Mouse (Mus musculus): ENCODE measurements around the gene Gpr132. TPM values are rescaled to one million over a fixed set of nuclear protein-coding genes. Genes with fewer than 3 reads are reported as not detected.

Gpr132 gene
- polyA plus RNA-seq, 1 experiment from 2014 or later: not detected

DNA sequence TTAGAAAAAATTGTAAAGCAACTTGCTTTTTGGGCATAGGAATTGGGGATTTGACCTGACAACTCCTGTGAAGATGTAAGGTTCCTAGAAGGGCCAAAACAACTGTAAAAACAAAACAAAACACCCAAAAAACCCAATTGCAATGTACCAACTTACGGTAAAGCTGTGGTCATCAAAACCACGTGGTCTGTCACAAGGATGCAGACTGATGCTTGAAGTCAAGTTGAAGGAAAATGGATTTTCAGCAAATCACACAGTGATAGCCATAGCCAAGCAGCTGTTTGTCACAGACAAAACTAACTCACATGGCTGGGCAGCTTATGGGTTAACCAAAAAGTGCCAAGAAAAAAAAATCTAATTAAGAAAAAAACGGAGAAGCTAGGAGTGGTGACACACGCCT lies 30.9 kb upstream of the Gpr132 start:
- Histone ChIP-seq H3K9me3 (no peaks in the 10 kb centered on the region), H3K4me1 (replicated peaks) (peaks cover 14% of the 10 kb centered on the region), H3K36me3 (no peaks in the 10 kb centered on the region), H3K9ac (replicated peaks) (no peak overlapping the region), H3K27me3 (no peaks in the 10 kb centered on the region), H3K4me2 (replicated peaks) (no peak overlapping the region), H3K27ac (no peak overlapping the region), H3K4me3 (replicated peaks) (no peak overlapping the region)
- ATAC-seq: no peak
- 65% methylated on average over 4 of the region's 4 CpGs for WGBS

GRCm38 (mm10) chr12:112898351-112898750 lies 30.3 kb upstream of the Gpr132 start:
- no peak for ATAC-seq
- H3K4me2 ChIP-seq (replicated peaks): no peak overlapping the region
- no peaks in the 10 kb centered on the region for H3K9me3 ChIP-seq
- H3K27me3 ChIP-seq: no peaks in the 10 kb centered on the region
- H3K27ac ChIP-seq: no peak overlapping the region
- H3K9ac ChIP-seq (replicated peaks): no peak overlapping the region
- no peak overlapping the region for H3K4me3 ChIP-seq (replicated peaks)
- H3K4me1 ChIP-seq (replicated peaks): peaks cover 14% of the 10 kb centered on the region
- 72% methylated on average over 12 of the region's 12 CpGs for WGBS
- no peaks in the 10 kb centered on the region for H3K36me3 ChIP-seq

DNA sequence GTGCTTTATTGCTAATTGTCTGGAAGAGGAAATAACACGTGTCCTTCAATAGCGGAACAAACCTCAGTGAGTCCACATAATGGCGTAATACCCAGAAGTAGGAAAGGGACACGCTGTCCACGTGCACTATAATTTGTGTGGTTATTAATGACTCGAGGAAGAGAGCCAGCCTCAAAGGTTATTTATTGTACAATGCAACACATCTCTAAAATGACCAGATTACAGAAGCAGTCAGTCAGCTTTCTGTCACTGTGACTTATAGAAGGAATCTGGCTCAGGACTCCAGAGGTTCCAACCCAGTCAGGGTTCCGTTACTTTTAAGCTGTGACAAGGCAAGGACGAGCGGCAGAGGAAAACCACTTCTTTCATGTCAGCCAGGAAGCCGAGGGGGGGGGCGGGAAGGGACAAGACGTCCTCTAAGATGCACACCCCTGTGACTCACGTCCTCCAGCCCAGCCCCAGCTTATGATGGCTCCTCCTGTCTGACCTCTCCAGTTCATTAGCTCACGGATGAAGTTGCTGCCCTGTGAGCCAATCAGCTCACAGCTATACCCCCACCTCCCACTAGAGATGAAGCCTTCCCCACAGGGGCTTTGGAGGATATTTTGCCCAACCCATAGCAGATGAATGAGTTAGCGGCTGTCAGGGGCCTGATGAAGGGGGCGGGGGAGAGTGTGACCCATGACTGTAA lies 29.6 kb upstream of the Gpr132 start:
- no peaks in the 10 kb centered on the region for H3K36me3 ChIP-seq
- H3K4me2 ChIP-seq (replicated peaks): peak overlapping the region; percentile 34
- 42% methylated on average over 16 of the region's 16 CpGs for WGBS
- ATAC-seq: peak; percentile 71
- no peaks in the 10 kb centered on the region for H3K27me3 ChIP-seq
- no peak overlapping the region for H3K4me3 ChIP-seq (replicated peaks)
- H3K9me3 ChIP-seq: no peaks in the 10 kb centered on the region
- H3K4me1 ChIP-seq (replicated peaks): peaks cover 14% of the 10 kb centered on the region
- no peak overlapping the region for H3K27ac ChIP-seq
- peak overlapping the region; percentile 25; the same call in 1 of the 2 replicates for H3K9ac ChIP-seq (replicated peaks)

DNA sequence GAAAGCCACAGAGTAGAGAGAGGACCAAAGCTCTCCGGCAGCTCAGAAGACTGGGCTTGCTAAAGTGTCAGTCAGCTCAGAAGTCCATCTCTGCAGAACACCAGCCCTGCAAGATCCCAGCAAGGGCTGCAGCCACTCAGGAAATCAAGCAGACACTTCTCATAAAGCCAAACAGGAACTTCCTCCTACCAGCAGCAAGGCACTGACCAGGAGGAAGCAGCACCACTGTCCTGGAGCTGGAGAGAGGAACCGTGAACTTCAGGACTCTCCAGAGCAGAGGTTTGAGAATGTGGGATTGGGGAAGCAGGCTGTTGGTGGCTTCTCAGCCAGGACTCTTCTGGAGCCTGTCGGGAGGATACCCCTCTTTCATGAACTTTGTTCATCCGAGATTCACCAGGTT lies 26.9 kb upstream of the Gpr132 start:
- H3K36me3 ChIP-seq: no peaks in the 10 kb centered on the region
- no peak overlapping the region for H3K9ac ChIP-seq (replicated peaks)
- H3K27ac ChIP-seq: no peak overlapping the region
- no peaks in the 10 kb centered on the region for H3K9me3 ChIP-seq
- no peak overlapping the region for H3K4me2 ChIP-seq (replicated peaks)
- H3K4me3 ChIP-seq (replicated peaks): no peak overlapping the region
- 80% methylated on average over 4 of the region's 4 CpGs for WGBS
- H3K4me1 ChIP-seq (replicated peaks): peaks cover 14% of the 10 kb centered on the region
- no peaks in the 10 kb centered on the region for H3K27me3 ChIP-seq
- ATAC-seq: no peak

DNA sequence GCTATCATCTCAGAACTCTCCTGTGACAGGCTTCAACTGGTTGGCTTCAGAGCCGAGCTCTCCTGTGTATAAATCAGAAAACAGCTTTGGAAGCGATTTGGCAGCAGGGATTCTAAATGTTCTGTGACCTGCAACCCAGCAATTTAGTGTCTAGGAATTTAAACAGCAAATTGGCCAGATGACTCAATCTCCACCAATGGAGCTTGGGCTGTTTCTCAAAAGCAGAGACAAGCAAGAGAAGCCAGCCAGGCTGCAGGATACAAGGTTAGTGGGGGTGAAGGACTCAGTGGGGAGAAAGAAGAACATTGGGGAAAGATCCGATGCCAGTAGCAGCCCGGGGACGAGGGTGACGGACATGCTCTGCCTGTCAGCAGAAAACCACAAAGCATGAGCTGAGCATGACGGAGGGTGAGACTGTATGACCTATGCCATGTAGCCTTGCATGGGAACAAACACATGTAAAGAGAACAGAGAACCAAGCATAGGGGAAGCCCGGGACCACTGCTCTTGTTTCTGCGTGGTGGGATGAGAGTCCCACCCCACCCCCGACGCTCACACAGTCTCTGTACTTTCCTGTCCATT lies 26.4 kb upstream of the Gpr132 start:
- Histone ChIP-seq H3K4me3 (replicated peaks) (no peak overlapping the region), H3K9ac (replicated peaks) (no peak overlapping the region), H3K4me2 (replicated peaks) (no peak overlapping the region), H3K27me3 (no peaks in the 10 kb centered on the region), H3K36me3 (no peaks in the 10 kb centered on the region), H3K4me1 (replicated peaks) (peaks cover 14% of the 10 kb centered on the region), H3K27ac (peak overlapping the region; percentile 1; the same call in 1 of the 2 replicates), H3K9me3 (no peaks in the 10 kb centered on the region)
- ATAC-seq: no peak
- 76% methylated on average over 11 of the region's 11 CpGs for WGBS

DNA sequence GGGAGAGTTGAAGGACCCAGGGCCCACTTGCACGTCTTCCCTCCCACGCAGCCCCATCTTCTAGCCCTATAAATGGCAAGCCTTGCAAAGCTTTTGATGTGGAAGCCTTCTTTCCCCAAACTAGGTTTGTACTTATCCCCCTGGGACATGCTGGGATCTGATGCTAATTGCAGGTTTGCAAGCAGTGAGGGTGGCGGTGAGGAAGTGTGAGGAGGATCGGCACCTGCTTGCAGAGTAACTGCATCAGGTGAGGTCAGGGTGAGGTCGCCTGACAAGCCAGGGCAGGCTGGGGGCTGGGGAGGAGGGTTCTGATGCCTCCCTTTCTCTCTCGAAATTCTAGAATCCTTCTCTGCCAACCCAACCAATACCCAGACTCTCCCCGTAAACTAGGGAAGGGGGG lies 17.4 kb upstream of the Gpr132 start:
- H3K4me2 ChIP-seq (replicated peaks): no peak overlapping the region
- no peaks in the 10 kb centered on the region for H3K27me3 ChIP-seq
- 0 out of 2 replicates have a peak, but pooled peaks cover 5% of the 10 kb centered on the region for H3K9me3 ChIP-seq
- H3K27ac ChIP-seq: no peak overlapping the region
- no peak overlapping the region for H3K9ac ChIP-seq (replicated peaks)
- 72% methylated on average over 7 of the region's 7 CpGs for WGBS
- H3K4me3 ChIP-seq (replicated peaks): no peak overlapping the region
- ATAC-seq: no peak
- no peaks in the 10 kb centered on the region for H3K4me1 ChIP-seq (replicated peaks)
- no peaks in the 10 kb centered on the region for H3K36me3 ChIP-seq

GRCm38 (mm10) chr12:112881301-112881815 lies 13.3 kb upstream of the Gpr132 start:
- no peaks in the 10 kb centered on the region for H3K36me3 ChIP-seq
- H3K4me1 ChIP-seq (replicated peaks): peaks cover 10% of the 10 kb centered on the region
- H3K4me3 ChIP-seq (replicated peaks): no peak overlapping the region
- no peak overlapping the region for H3K27ac ChIP-seq
- no peak for ATAC-seq
- H3K9me3 ChIP-seq: no peaks in the 10 kb centered on the region
- H3K9ac ChIP-seq (replicated peaks): no peak overlapping the region
- 68% methylated on average over 6 of the region's 6 CpGs for WGBS
- H3K4me2 ChIP-seq (replicated peaks): no peak overlapping the region
- peaks cover 39% of the 10 kb centered on the region for H3K27me3 ChIP-seq

- Histone ChIP-seq H3K9ac (replicated peaks) (no peak overlapping the region), H3K9me3 (no peaks in the 10 kb centered on the region), H3K4me1 (replicated peaks) (peaks cover 15% of the 10 kb centered on the region), H3K27ac (no peak overlapping the region), H3K36me3 (no peaks in the 10 kb centered on the region), H3K4me3 (replicated peaks) (no peak overlapping the region), H3K27me3 (peaks cover 46% of the 10 kb centered on the region), H3K4me2 (replicated peaks) (no peak overlapping the region)
- ATAC-seq: no peak
- WGBS: 80% methylated on average over 4 of the region's 4 CpGs
These were observed 12.6 kb upstream of the Gpr132 start for GRCm38 (mm10) chr12:112880661-112881060.

DNA sequence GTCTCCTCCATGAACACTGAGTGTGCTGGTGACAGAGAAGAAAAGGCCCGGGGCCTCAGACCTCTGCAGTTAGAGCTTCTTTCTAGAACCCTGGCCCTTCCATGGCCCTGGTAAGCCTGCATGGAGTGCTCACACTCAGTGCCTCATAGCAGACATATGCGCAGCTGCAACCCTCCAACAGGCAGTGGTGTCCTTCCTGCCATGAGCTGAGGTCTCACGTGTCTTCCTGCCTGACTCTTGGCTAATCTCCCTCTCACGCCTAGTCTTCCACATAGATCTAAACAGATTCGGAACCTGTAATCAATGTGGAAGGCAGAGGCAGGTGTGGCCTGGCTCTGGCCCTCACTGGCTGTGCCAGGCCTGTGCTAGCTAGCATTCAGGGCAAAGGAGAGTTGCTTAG lies 11.7 kb upstream of the Gpr132 start:
- no peak overlapping the region for H3K4me2 ChIP-seq (replicated peaks)
- H3K27me3 ChIP-seq: peaks cover 56% of the 10 kb centered on the region
- WGBS: 87% methylated on average over 5 of the region's 5 CpGs
- no peak overlapping the region for H3K9ac ChIP-seq (replicated peaks)
- H3K4me3 ChIP-seq (replicated peaks): no peak overlapping the region
- H3K36me3 ChIP-seq: no peaks in the 10 kb centered on the region
- ATAC-seq: no peak
- H3K9me3 ChIP-seq: no peaks in the 10 kb centered on the region
- H3K4me1 ChIP-seq (replicated peaks): peaks cover 15% of the 10 kb centered on the region
- no peak overlapping the region for H3K27ac ChIP-seq

GRCm38 (mm10) chr12:112877607-112878020 lies 9.6 kb upstream of the Gpr132 start:
- Histone ChIP-seq H3K9ac (replicated peaks) (peak overlapping the region; percentile 49), H3K4me3 (replicated peaks) (peak overlapping the region; percentile 37), H3K27ac (no peak overlapping the region), H3K9me3 (no peaks in the 10 kb centered on the region), H3K4me1 (replicated peaks) (peaks cover 24% of the 10 kb centered on the region), H3K36me3 (no peaks in the 10 kb centered on the region), H3K27me3 (peaks cover 77% of the 10 kb centered on the region), H3K4me2 (replicated peaks) (peak overlapping the region; percentile 59)
- ATAC-seq: no peak
- under 1% methylated on average over 30 of the region's 37 CpGs for WGBS

DNA sequence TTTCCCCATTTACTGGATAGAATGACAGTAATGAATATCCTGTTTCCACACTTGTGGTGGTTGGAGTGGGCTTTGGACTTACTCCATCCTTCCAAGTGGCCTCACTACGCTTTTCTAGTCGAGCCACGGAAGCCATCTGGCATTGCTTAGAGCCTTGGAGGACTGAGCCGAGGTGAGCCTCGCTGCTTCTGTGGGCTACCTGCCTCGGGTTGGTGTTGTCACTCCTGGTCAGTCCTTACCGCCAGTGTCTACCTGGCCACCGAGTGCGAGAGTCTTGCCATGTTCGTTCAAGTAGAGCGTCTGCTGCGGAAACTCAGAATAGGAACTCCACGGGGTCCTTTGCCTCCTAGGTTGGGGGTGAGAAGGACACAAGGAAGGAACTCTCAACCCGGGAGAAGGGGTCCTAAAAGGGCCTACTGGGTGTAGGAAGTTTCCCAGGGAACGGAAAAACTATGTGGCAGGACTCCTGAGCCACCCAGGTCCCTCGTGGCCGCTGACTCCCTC lies 9.1 kb upstream of the Gpr132 start:
- Histone ChIP-seq H3K36me3 (no peaks in the 10 kb centered on the region), H3K9me3 (no peaks in the 10 kb centered on the region)
- ATAC-seq: no peak

DNA sequence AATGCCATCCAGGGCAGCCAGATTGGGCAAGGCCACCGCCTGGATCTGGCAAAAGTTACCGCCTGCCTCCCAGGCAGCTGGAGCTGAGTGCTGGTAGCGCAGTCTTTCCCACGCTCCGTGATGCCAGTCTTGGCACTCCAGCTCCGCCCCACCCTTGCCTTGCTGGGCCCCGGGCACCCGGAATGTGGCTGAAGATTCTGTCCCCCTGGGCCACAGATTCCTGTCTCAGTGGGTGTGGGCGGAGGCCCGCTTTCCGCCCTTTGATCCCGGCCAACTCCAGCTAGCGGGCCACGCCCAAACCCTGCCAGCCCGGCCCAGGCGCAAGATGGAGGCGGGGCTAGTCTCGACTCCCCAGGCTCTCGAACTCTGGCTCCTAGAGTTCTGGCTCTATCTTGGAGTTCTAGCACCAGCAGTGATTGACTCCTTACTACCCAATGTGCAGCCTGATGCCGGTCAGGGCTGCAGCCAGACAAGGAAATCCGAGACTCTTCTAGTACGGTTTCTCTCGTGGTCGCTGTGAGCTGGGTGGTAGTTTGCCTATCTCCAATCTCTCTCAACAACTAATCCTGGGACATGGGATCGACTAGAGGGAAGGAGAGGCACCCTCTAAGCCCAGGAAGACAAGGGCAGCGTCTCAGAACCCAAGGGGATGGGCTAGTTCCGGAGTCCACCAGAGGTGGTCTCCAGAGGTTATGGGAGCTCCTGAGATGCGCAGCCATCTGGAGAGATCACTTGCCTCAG lies 8.5 kb upstream of the Gpr132 start:
- H3K4me3 ChIP-seq (replicated peaks): no peak overlapping the region
- no peaks in the 10 kb centered on the region for H3K36me3 ChIP-seq
- no peak overlapping the region for H3K9ac ChIP-seq (replicated peaks)
- no peaks in the 10 kb centered on the region for H3K9me3 ChIP-seq
- no peak overlapping the region for H3K27ac ChIP-seq
- H3K27me3 ChIP-seq: peaks cover 87% of the 10 kb centered on the region
- peak overlapping the region; percentile 31 for H3K4me2 ChIP-seq (replicated peaks)
- WGBS: 5% methylated on average over 28 of the region's 28 CpGs
- H3K4me1 ChIP-seq (replicated peaks): peaks cover 24% of the 10 kb centered on the region
- ATAC-seq: no peak

More for the DNA sequence above, 9.1 kb upstream of the Gpr132 start:
- H3K4me2 ChIP-seq (replicated peaks): peak overlapping the region; percentile 59
- peak overlapping the region; percentile 37 for H3K4me3 ChIP-seq (replicated peaks)
- H3K27ac ChIP-seq: no peak overlapping the region
- peaks cover 24% of the 10 kb centered on the region for H3K4me1 ChIP-seq (replicated peaks)
- no peak overlapping the region for H3K9ac ChIP-seq (replicated peaks)
- 6% methylated on average over 17 of the region's 17 CpGs for WGBS
- H3K27me3 ChIP-seq: peaks cover 81% of the 10 kb centered on the region
